Comparison of ENCODE assay signal across 8 mouse cellular contexts in the genomic region with DNA sequence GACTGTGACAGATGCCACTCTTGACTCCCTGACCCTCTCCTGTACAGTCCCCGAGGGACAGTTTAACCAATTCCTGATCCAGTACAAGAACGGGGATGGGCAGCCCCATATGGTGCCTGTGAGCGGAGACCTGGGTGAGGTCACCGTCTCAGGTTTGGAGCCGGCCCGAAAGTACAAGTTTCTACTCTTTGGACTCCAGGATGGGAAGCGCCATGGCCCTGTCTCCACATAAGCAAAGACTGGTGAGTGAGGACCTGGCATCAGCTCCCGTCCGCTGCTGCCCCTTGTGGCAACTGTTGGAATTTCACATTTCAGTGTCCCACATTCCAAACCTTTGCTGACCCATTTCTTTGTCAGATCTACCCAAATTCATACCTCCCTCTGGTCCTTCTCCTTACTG. TPM values are rescaled to one million over a fixed set of nuclear protein-coding genes. Genes with fewer than 3 reads are reported as not detected.
DNase-seq lines count a peak whose midpoint lies in the region; ATAC-seq and TF ChIP-seq lines count a peak whose summit lies in the region.
"Had no signal": no experiment of that assay in that cellular context is flagged by ENCODE, and none has a peak within 500 bp of the region (broad histone marks: within the 10 kb centered on the region; RNA-seq: fewer than 3 reads in every experiment).

No protein-coding gene starts in this region.

- no peaks in the 10 kb centered on the region for H3K4me1 ChIP-seq in liver, embryonic 11.5 days (replicated peaks; ENCODE audit: control insufficient read depth, insufficient read depth, low read length)
- H3K4me1 ChIP-seq in ES-E14 (ENCODE audit: control insufficient read depth in 2 of 2, insufficient read depth in 2 of 2, low read length in 2 of 2, poor library complexity in 1 of 2) = no peaks in the 10 kb centered on the region

- no peak overlapping the region for H3K9ac ChIP-seq in liver, embryonic 11.5 days (ENCODE audit: low read depth, low read length)
- no peak overlapping the region for H3K9ac ChIP-seq in ES-E14 (ENCODE audit: insufficient read depth, low read depth, low read length, poor library complexity, severe bottlenecking)

- no peaks in the 10 kb centered on the region for H3K9me3 ChIP-seq in liver, embryonic 11.5 days (ENCODE audit: control insufficient read depth, low read length)
- H3K9me3 ChIP-seq in ES-E14 (ENCODE audit: control insufficient read depth, insufficient read depth, low read depth, low read length) = no peaks in the 10 kb centered on the region

- in situ Hi-C loops in ES-E14 (cut with MboI; ENCODE audit: low sequenced_read_pairs in 2 of 2, unreplicated experiment in 2 of 2) = no loop called here

- 62% methylated on average over 9 of the region's 9 CpGs for WGBS in liver, embryonic 11.5 days

- no peak overlapping the region for H3K4me2 ChIP-seq in liver, embryonic 11.5 days

- H3K27me3 ChIP-seq in liver, embryonic 11.5 days (replicated peaks; ENCODE audit: control insufficient read depth, insufficient read depth, low read length) = no peaks in the 10 kb centered on the region

- no peak overlapping the region for H3K4me3 ChIP-seq in liver, embryonic 11.5 days (ENCODE audit: low read depth, low read length)
- no peak overlapping the region for H3K4me3 ChIP-seq in ES-E14 (ENCODE audit: insufficient read depth in 1 of 2, low read depth in 1 of 2, low read length in 2 of 2, poor library complexity in 1 of 2, severe bottlenecking in 1 of 2)

- ATAC-seq in liver, embryonic 11.5 days (replicated peaks; ENCODE audit: low FRiP score) = no peak

- DNase-seq in liver (peak; percentile 25), ES-E14 (ENCODE audit: low read depth, low spot score) (peak; percentile 24)
- no peak for DNase-seq in liver, embryonic 11.5 days (ENCODE audit: low spot score)
- DNase-seq in adrenal gland, adult 8-10 months = peak; percentile 79
- peak; percentile 12 for DNase-seq in embryo, embryonic 11 days
- peak; percentile 44 to 74 for DNase-seq in layer of hippocampus, postnatal 25 days (ENCODE audit: extremely low spot score in 1 of 2, low spot score in 1 of 2)
- DNase-seq in right cerebral cortex, postnatal 4 days = peak; percentile 66

- H3K27ac ChIP-seq in liver, embryonic 11.5 days (ENCODE audit: low read depth, low read length) = no peak overlapping the region
- no peak overlapping the region for H3K27ac ChIP-seq in ES-E14 (ENCODE audit: insufficient read depth, low read depth, low read length, poor library complexity, severe bottlenecking)

- no peaks in the 10 kb centered on the region for H3K36me3 ChIP-seq in liver, embryonic 11.5 days (ENCODE audit: control insufficient read depth, insufficient read depth, low read length)
- H3K36me3 ChIP-seq in ES-E14 (ENCODE audit: control insufficient read depth, insufficient read depth, low read length, poor library complexity, severe bottlenecking) = no peaks in the 10 kb centered on the region

TF ChIP-seq in ES-E14, 5 proteins besides CTCF, POLR2A, EP300 and RAD21:
- TF ChIP-seq ZNF384 (IDR thresholded peaks at IDR 0.05; ENCODE audit: low read depth, low read length) = no peak
- TF ChIP-seq HCFC1 (IDR thresholded peaks at IDR 0.05; ENCODE audit: borderline replicate concordance, insufficient read depth, low read length) = no peak
- TF ChIP-seq CHD2 (IDR thresholded peaks at IDR 0.05; ENCODE audit: low read depth, low read length) = no peak
- TF ChIP-seq ZC3H11A (IDR thresholded peaks at IDR 0.05; ENCODE audit: borderline replicate concordance, low read depth, low read length) = no peak
- TF ChIP-seq MAFK (IDR thresholded peaks at IDR 0.05; ENCODE audit: insufficient read depth, low read depth, low read length) = no peak
TF ChIP-seq in ES-E14: peak in this region for 0.

RNA-seq across cellular contexts. Expression of a gene that starts 8.7 kb away (rescaled TPM):
- polyA plus RNA-seq in liver, embryonic 11.5 days (2014; fragmentation: Nextera tagmentation; extraction: Ambion mirVana) = not detected in 2 replicates
- 0.27 and 0.32 TPM in 2 replicates for total RNA-seq in ES-E14 (2012; rRNA removed)
- over 10,000 TPM in 2 of 4 experiments, 1,000 to 10,000 TPM in 2; 6,868 to 18,233 (median 12,184) TPM for total RNA-seq in adrenal gland, adult 8-10 months (2022)
- total RNA-seq in layer of hippocampus, postnatal 25 days (2021) = under 1 TPM; 0.12 to 0.19 TPM
- polyA plus RNA-seq: stomach, embryonic 14.5 days had no signal

RNA-seq across cellular contexts. Expression of a gene that starts 41.1 kb away (rescaled TPM):
- polyA plus RNA-seq in liver, embryonic 11.5 days (2014; fragmentation: Nextera tagmentation; extraction: Ambion mirVana) = 25.1 and 27.1 TPM in 2 replicates
- total RNA-seq in ES-E14 (2012; rRNA removed) = 29.1 and 32.6 TPM in 2 replicates
- total RNA-seq in adrenal gland, adult 8-10 months (2022) = 10 to 100 TPM; 43.2 to 75.9 (median 64.6) TPM
- total RNA-seq in layer of hippocampus, postnatal 25 days (2021) = 10 to 100 TPM; 57.3 to 59.8 TPM

RNA-seq across cellular contexts. Expression of a gene that starts 41.2 kb away (rescaled TPM):
- polyA plus RNA-seq in liver, embryonic 11.5 days (2014; fragmentation: Nextera tagmentation; extraction: Ambion mirVana) = 55.4 and 56.3 TPM in 2 replicates
- total RNA-seq in ES-E14 (2012; rRNA removed) = 39.0 and 45.2 TPM in 2 replicates
- 10 to 100 TPM; 48.2 to 76.5 (median 67.0) TPM for total RNA-seq in adrenal gland, adult 8-10 months (2022)
- total RNA-seq in layer of hippocampus, postnatal 25 days (2021) = 10 to 100 TPM; 36.7 to 37.7 TPM

RNA-seq across cellular contexts. Expression of a gene that starts 52.0 kb away (rescaled TPM):
- 0.13 and 0.23 TPM in 2 replicates for polyA plus RNA-seq in liver, embryonic 11.5 days (2014; fragmentation: Nextera tagmentation; extraction: Ambion mirVana)
- 0.45 and 1.5 TPM in 2 replicates for total RNA-seq in ES-E14 (2012; rRNA removed)
- 100 to 1,000 TPM; 116 to 180 (median 142) TPM for total RNA-seq in adrenal gland, adult 8-10 months (2022)
- total RNA-seq in layer of hippocampus, postnatal 25 days (2021) = 10 to 100 TPM; 16.5 to 17.5 TPM

RNA-seq across cellular contexts. Expression of a gene that starts 54.4 kb away (rescaled TPM):
- polyA plus RNA-seq in liver, embryonic 11.5 days (2014; fragmentation: Nextera tagmentation; extraction: Ambion mirVana) = 43.7 and 44.8 TPM in 2 replicates
- 40.5 and 66.0 TPM in 2 replicates for total RNA-seq in ES-E14 (2012; rRNA removed)
- total RNA-seq in adrenal gland, adult 8-10 months (2022) = 10 to 100 TPM; 67.2 to 85.0 (median 83.5) TPM
- 10 to 100 TPM; 64.7 to 72.4 TPM for total RNA-seq in layer of hippocampus, postnatal 25 days (2021)

Comparison
In these comparisons a context has a peak if more than half of its experiments do, and no peak if none do; other contexts are left out.
1. RNA of a gene that starts 8.7 kb away (total RNA-seq): 6,868 to 18,233 TPM in adrenal gland, adult 8-10 months; 0.27 to 0.32 TPM in ES-E14 and 0.12 to 0.19 TPM in layer of hippocampus, postnatal 25 days; every median in the first group is over 1,000 times any median in the second.